Mouse (Mus musculus) frontal cortex, postnatal 25 days (tissue): ENCODE results near the gene Mycl.
A peak's percentile ranks its signal among the peaks of the same experiment; 100 is the strongest.

Source experiments
- DNase-seq, 2 experiments: peaks; one replicate each; pipeline ENCODE4 v3.0.0; 2022; ENCODE audit warnings: low spot score in 2 of 2

Gene Mycl

DNA sequence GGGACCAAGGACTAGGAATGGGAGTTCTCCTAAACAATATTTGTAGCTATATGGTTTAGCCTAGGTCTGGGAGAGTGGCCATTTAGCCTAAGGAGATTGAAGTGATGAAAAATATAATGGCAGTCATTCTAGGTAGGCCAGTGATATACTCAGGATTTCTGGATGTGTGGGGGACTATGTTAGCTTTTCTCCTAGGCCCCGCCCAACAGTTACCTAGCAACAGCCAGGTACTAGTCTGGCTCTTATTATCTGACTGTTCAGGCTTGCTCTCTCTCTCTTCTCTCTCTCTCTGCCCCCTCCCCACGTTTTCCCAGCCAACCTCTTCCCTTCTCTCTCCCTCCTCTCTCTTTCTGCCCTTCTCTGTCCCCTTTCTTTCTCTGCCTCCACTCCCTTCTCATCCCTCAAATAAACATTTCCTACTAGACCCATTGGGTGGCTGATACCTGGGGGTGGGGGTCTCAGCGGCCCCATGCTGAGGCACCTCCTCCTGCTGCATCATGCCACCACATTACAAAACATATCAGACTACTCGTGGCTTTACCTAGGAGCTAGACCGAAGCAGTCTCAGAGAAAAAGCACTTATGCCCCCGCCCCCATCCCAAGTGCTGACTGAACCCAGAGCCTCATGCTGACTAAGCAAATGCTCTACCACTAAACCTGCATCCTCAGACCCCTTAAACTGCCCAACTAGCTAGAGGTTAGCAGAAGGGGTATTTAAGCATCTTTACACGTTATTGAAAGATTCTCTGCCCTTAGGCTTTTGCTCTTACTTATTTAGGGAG lies 19.2 kb downstream of the Mycl start:
- DNase-seq: no peak

DNA sequence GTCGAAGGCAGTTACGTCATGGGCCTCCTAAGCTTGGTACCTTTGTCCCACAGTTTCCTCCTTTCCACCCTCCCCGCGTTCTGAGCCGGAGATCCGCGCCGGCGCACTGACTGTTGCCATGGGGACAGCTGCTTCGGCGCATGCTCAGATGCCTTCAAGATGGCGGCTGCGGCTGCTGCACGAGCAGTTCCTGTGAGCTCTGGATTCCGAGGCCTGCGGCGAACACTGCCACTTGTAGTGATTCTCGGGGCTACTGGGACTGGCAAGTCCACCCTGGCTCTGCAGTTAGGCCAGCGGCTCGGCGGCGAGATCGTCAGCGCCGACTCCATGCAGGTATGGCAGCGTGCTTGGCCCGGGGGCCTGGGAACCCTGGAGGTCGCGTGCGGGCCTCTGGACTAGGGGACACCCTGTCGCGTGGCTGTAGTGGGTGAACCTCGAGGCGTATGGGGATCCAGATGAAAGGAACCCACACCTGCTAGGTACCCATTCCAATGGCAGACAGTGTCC lies 21.1 kb downstream of the Mycl start, which contains the start of gene Trit1:
Trit1 (plus strand) TSS at position 147 of the 507 bp plus-strand sequence.
- DNase-seq: peak; percentile 88 to 93

DNA sequence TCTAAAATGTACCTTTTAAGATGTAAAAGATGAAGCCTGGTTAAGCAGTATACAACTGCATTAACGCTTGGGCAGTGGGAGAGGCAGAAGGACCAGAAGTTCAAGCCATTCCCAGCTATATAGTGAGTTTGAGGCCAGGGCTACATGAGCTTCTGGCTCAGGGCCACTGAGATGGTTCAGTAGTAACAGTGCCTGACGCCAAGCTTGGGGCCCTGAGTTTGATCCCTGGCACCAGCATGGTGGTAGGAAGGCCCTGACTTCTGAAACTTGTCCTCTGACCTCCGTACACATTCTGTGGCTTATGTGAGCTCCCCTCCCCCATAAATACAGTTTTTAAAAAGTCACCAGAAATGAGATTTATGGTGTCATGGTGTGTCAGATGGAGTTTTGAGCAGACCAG lies 26.1 kb downstream of the Mycl start:
- no peak for DNase-seq

DNA sequence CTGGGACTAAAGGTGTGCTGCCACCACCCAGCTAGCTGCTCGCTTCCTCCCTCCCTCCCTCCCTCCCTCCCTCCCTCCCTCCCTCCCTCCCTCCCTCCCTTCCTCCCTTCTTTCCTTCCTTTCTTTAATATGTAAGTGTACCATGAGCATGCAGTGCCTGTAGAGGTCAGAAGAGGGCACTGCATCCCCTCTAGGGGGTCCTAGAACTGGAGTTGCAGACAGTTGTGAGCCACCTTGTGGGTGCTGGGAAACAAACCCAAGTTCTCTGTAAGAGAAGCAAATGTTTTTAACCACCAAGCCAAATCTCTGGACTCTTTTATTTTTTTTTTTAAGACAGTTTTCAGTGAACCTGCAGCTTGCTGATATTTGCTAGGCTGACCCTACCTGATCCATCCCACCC lies 27.4 kb downstream of the Mycl start:
- no peak for DNase-seq

DNA sequence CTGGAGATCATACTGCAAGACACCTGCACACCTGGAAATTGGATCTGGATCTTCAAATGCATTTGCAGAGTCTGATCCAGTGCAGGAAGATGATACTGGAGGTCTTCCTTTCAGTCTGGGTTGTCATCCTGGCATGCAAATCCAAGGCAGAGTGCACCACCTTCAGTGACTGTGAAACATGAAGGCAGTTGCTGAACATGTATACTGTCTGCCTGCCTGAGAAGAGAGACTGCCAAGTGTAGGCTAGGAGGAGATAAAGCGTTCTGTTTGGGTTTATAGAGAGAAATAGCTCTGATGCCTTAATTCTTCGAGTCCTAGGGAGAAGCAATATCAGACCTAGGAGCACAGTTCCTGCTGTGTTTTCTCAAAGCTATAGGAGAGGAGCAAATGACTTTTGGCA lies 30.0 kb downstream of the Mycl start:
- DNase-seq: no peak

DNA sequence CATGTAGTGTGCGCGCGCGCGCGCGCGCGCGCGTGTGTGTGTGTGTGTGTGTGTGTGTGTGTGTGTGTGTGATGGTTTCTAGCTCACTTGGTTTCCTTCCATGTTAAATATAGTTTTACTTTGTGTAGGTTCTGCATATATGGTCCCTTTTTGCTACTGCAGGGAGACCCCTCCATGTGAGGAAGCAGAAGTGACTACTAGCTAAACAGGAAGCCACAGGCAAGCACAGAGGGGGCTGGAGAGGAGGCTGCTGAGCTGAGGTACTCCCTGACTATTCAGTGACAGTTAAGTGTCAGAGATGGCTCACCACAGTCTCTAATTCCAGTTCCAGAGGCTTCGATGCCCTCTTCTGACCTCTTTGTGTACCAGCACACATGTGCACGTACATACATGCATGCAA lies 30.7 kb downstream of the Mycl start:
- DNase-seq: no peak

DNA sequence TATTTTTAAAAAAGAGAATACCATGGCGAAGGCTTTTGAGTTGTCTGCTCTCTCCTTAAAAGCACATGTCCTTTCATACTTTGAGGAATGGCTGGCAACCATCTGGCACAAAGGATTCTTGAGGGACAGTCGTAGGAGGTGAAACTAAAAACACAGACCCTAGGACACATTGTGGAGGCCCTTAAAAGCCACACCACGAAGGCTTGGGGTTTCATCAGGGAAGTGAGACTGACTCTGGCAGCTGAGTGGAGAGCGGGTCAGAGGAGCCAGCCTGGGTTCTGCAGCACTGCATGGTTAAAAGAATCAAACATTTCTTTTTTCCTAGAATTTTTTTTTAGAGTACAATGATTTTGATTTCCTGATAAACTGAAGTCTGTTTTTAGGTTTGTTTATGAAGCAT lies 31.1 kb downstream of the Mycl start:
- no peak for DNase-seq

DNA sequence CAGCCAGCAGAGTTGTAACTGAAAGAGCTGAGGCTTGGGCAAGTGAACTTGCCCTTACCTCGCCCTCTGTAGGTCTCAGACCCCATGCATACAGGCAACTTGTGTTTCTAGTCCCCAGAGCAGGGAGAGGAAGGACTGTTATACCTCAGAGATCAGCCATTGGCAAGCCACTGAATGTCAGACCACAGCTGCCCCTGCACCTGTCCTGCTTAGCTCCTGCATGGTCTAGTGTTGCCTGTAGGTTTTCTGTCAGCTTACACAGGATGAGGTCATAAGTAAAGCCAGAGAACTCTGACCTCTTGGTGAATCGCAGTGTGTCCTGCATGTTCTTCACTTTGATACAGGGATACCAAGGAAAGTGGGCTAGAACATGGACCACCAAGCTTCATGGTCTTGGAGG lies 39.4 kb downstream of the Mycl start:
- DNase-seq: no peak

DNA sequence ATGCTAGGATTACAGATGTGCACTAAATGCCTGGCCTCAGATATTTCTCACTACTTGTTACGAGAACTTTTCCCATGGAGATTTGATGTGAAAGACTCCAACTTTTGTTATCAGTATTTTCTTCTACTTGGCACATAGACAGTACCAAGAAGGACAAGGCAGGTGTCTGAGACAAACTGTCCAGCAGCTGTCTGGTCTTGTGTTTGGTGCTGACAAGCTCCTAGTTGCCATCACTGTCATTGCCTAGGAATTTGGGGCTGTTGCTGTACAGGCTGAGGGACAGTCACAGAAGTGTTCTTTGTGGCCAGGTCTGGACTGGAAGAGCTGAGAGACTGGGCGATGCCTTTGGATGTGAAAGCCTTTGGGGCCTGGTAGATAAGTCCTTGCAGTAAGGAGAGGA lies 40.2 kb downstream of the Mycl start:
- DNase-seq: no peak

DNA sequence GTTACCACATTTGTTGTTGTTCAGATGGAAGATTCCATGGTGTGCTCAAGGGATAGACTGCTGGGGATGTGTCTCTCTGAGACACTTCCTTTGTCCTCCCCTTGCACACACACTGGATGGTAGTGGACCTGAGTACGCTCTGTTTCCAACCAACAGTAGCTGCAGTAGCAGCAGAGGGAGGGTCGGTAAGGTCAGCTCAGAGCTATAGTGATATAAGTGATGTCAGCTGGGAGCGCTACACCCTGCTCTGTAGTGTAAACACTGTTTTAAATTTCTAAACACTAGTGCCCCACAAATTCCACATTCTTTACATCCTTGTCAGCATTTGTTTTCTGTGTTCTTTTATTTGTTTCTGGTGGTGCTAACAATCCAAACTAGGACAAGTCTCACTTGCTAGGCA lies 41.3 kb downstream of the Mycl start:
- no peak for DNase-seq

DNA sequence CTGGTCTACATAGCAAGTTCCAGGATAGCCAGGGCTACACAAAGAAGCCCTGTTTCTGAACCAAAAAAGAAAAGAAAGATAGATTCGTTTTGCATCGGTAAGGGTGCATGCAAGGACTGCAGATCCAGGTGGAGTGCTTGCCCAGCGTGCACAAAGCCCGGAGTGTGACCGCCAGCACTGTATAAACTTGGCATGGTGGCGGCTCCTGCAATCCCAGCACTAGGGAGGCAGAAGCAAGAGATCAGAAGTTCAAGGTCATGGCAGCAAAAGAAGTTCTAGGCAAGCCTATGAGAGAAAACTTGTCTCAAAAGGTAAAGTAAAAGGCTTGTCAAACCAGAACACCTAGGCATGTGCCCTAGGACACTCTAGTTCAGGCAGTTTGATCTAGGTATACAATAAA lies 45.7 kb downstream of the Mycl start:
- no peak for DNase-seq

DNA sequence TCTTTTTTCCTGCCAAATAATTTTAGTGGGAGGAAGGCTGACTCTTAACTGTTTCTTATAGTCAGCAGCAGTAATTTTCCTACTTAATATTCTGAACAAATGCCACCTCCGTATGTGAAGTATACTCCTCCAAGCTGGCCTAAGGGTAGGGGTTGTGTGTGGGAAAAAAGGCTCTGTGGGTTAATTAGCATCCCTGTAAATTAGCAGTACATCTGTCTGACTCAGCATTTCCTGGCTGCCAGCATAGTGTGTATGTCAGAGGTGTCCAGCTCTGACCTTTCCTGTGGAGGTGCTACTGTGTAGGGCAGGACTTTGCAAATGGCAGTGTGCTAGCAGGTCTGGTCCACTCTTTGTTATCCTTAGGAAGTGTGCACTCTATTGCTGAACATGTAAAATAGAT lies 48.4 kb downstream of the Mycl start:
- DNase-seq: no peak

DNA sequence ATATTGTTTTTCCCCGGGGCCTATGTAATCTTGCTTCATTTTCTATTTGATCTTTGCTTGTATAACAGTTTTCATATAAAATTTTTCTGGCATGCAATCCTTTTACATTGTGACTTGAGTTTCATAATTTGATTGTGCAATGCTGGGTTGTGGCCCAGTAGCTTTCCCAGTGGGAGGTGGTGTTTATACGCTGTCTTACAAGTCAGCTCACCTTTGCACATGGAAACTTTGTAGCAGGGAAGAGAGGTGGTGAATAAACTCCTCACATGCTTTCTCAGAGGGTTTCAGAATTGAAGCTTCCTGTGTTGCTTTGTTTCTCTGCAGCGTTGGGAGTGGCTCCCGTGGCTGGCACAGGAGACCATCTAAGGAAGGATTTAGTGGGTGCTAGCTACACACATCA lies 49.4 kb downstream of the Mycl start:
- no peak for DNase-seq

DNA sequence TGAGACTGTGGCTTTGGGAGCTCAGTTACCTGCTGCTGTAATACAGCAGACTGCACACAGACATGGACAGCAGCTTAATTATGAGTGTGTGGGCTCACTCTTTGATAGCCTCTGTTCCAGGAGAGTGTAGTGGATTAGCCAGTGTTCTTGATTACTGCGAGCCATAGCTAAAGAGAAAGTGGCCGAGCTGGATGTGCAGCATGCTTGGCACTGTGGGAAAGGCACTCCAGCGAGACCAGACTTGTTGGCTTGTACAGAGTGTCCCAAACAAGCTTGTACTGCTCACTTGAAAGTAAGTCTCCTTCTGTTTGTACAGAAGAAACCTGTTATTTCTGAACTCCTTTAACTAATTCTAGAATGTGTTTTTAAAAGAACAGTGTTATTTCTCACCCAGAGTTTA lies 50.8 kb downstream of the Mycl start:
- DNase-seq: no peak

DNA sequence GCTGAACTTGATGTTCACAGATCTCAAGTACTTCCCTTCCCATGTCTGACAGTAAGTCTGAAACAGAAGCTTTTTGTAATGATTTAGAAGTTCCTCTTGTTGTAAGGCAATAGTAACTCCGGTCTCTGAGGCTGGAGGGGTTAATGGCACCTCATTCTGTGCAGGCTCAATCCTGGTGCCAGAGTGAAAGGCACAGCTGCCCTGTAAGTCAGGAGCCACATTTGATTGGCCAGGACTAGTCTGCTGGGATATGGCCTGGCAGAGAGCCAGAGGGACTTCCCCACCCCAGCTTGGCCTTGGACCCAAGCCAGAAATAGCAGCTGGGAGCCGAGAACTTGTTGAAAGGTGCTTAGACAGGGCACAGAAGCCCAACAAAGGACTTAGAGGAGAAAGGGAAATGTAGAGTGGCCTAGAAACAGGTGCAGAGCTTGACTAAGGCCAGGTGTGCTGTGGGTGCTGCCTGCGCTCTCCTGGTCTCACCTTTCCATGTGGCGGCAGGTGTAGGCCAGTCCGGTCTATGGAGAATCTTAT lies 55.3 kb downstream of the Mycl start:
- peak in 1 of 2 experiments; percentile 50 for DNase-seq
